Mouse (Mus musculus) midbrain, embryonic 16.5 days (tissue): ENCODE measurements around the gene Abraxas2. TPM values are rescaled to one million over a fixed set of nuclear protein-coding genes. Genes with fewer than 3 reads are reported as not detected.

ENCODE experiments used
- ATAC-seq: fragments of 200-750 bp; cut with Nextera tagmentation; 2 replicates; pipeline ENCODE4 v1.8.0; 2017; ENCODE audit warnings: moderate TSS enrichment
- H3K27ac ChIP-seq: fragments of 300-500 bp; sonication (generic); 2 replicates; pipeline ENCODE4 v1.5.1; 2014; ENCODE audit warnings: mild to moderate bottlenecking, low read length, mixed read lengths
- H3K27me3 ChIP-seq: fragments of 300-500 bp; sonication (generic); 2 replicates; pipeline ENCODE4 v1.6.1; 2014; ENCODE audit warnings: low read depth, low read length, mixed read lengths; ENCODE audit not compliant: control insufficient read depth, insufficient read depth
- H3K36me3 ChIP-seq: fragments of 300-500 bp; sonication (generic); 2 replicates; pipeline ENCODE4 v1.6.1; 2014; ENCODE audit warnings: mild to moderate bottlenecking, low read length, moderate library complexity, mixed read lengths; ENCODE audit not compliant: control insufficient read depth, insufficient read depth
- H3K4me1 ChIP-seq: fragments of 300-500 bp; sonication (generic); 2 replicates; pipeline ENCODE4 v1.6.1; 2014; ENCODE audit warnings: mild to moderate bottlenecking, low read length, mixed read lengths; ENCODE audit not compliant: control insufficient read depth, insufficient read depth
- H3K4me2 ChIP-seq: fragments of 300-500 bp; sonication (generic); 2 replicates; pipeline ENCODE4 v1.6.1; 2014; ENCODE audit warnings: mild to moderate bottlenecking, low read length, mixed read lengths
- H3K4me3 ChIP-seq: fragments of 300-500 bp; sonication (generic); 2 replicates; pipeline ENCODE4 v1.5.1; 2014; ENCODE audit warnings: low read depth, mild to moderate bottlenecking, low read length, moderate library complexity, mixed read lengths
- H3K9ac ChIP-seq: fragments of 300-500 bp; sonication (generic); 2 replicates; pipeline ENCODE4 v1.6.1; 2014; ENCODE audit warnings: low read depth, low read length, mixed read lengths
- H3K9me3 ChIP-seq: fragments of 300-500 bp; sonication (generic); replicated peaks from 2 replicates; pipeline ENCODE4 v1.6.1; 2014; ENCODE audit warnings: mild to moderate bottlenecking, low read length, mixed read lengths; ENCODE audit not compliant: control insufficient read depth, poor library complexity, severe bottlenecking
- WGBS: fragments of 180-500 bp; shearing (Covaris S2); extraction: QIAGEN DNeasy Blood & Tissue Kit; methylation state at CpG from one replicate; pipeline ENCODE4 v1.1.7; 2014; 5-methylcytosine and 5-hydroxymethylcytosine counted together
- polyA plus RNA-seq: library from polyadenylated mRNA; unstranded; fragments of >200 nt; fragmentation: Nextera tagmentation; extraction: Ambion mirVana; gene quantifications from 2 replicates; pipeline ENCODE4 v1.2.1, GENCODE M21; 2015

Gene Abraxas2
- polyA plus RNA-seq, 1 experiment from 2014 or later: 37.4 TPM

GRCm38 (mm10) chr7:132900826-132901531 lies 42.0 kb downstream of the Abraxas2 start:
- Histone ChIP-seq H3K4me1 (no peaks in the 10 kb centered on the region), H3K27ac (no peak overlapping the region), H3K4me3 (no peak overlapping the region), H3K9ac (no peak overlapping the region), H3K9me3 (no peaks in the 10 kb centered on the region), H3K4me2 (no peak overlapping the region), H3K27me3 (no peaks in the 10 kb centered on the region), H3K36me3 (no peaks in the 10 kb centered on the region)
- WGBS: 64% methylated on average over 2 of the region's 2 CpGs
- no peak for ATAC-seq

GRCm38 (mm10) chr7:132903796-132904195 lies 44.8 kb downstream of the Abraxas2 start:
- Histone ChIP-seq H3K4me3 (no peak overlapping the region), H3K27ac (no peak overlapping the region), H3K4me1 (no peaks in the 10 kb centered on the region), H3K9me3 (no peaks in the 10 kb centered on the region), H3K36me3 (no peaks in the 10 kb centered on the region), H3K4me2 (no peak overlapping the region), H3K27me3 (no peaks in the 10 kb centered on the region), H3K9ac (no peak overlapping the region)
- ATAC-seq: no peak
- WGBS: 71% methylated on average over 3 of the region's 3 CpGs

- H3K9ac ChIP-seq: no peak overlapping the region
- no peaks in the 10 kb centered on the region for H3K27me3 ChIP-seq
- 10% methylated on average over 3 of the region's 3 CpGs for WGBS
- ATAC-seq: no peak
- H3K27ac ChIP-seq: no peak overlapping the region
- H3K4me3 ChIP-seq: no peak overlapping the region
- H3K9me3 ChIP-seq: peaks cover 5% of the 10 kb centered on the region; the same call in 1 of the 2 replicates
- no peaks in the 10 kb centered on the region for H3K36me3 ChIP-seq
- no peak overlapping the region for H3K4me2 ChIP-seq
- H3K4me1 ChIP-seq: no peaks in the 10 kb centered on the region
Measured at GRCm38 (mm10) chr7:132921971-132922370, 62.9 kb downstream of the Abraxas2 start.

- no peak overlapping the region for H3K4me3 ChIP-seq
- peaks cover 3% of the 10 kb centered on the region; the same call in 1 of the 2 replicates for H3K4me1 ChIP-seq
- H3K27me3 ChIP-seq: no peaks in the 10 kb centered on the region
- no peak overlapping the region for H3K27ac ChIP-seq
- H3K4me2 ChIP-seq: no peak overlapping the region
- no peaks in the 10 kb centered on the region for H3K36me3 ChIP-seq
- H3K9ac ChIP-seq: no peak overlapping the region
- H3K9me3 ChIP-seq: no peaks in the 10 kb centered on the region
- ATAC-seq: no peak
- WGBS: 86% methylated on average over 2 of the region's 2 CpGs
Measured at GRCm38 (mm10) chr7:132925227-132925626, 66.2 kb downstream of the Abraxas2 start.

GRCm38 (mm10) chr7:132927201-132927600 lies 68.2 kb downstream of the Abraxas2 start:
- Histone ChIP-seq H3K36me3 (no peaks in the 10 kb centered on the region), H3K4me2 (no peak overlapping the region), H3K27me3 (no peaks in the 10 kb centered on the region), H3K9me3 (no peaks in the 10 kb centered on the region), H3K4me1 (peaks cover 4% of the 10 kb centered on the region), H3K27ac (no peak overlapping the region), H3K9ac (no peak overlapping the region), H3K4me3 (no peak overlapping the region)
- ATAC-seq: no peak
- 59% methylated on average over 3 of the region's 3 CpGs for WGBS

- H3K4me2 ChIP-seq: peak overlapping the region; percentile 56
- 87% methylated on average over 5 of the region's 5 CpGs for WGBS
- H3K36me3 ChIP-seq: no peaks in the 10 kb centered on the region
- no peak overlapping the region; the same call in 1 of the 2 replicates for H3K9ac ChIP-seq
- no peaks in the 10 kb centered on the region for H3K27me3 ChIP-seq
- no peak overlapping the region for H3K27ac ChIP-seq
- no peaks in the 10 kb centered on the region for H3K9me3 ChIP-seq
- no peak for ATAC-seq
- H3K4me3 ChIP-seq: peak overlapping the region; percentile 64; the same call in 1 of the 2 replicates
- H3K4me1 ChIP-seq: peaks cover 17% of the 10 kb centered on the region
Measured at GRCm38 (mm10) chr7:132930055-132930454, 71.0 kb downstream of the Abraxas2 start.

GRCm38 (mm10) chr7:132930850-132931559 lies 72.0 kb downstream of the Abraxas2 start, which contains the start of gene Zranb1:
TSS of gene Zranb1 (plus strand) at chr7:132931142.
- peak within 1 kb of the TSS; percentile 64 for H3K4me3 ChIP-seq
- H3K9ac ChIP-seq: peak within 1 kb of the TSS; percentile 83
- peak; percentile 99 for ATAC-seq
- no peaks in the 10 kb centered on the region for H3K36me3 ChIP-seq
- H3K9me3 ChIP-seq: no peaks in the 10 kb centered on the region
- H3K27me3 ChIP-seq: no peaks in the 10 kb centered on the region
- peak within 1 kb of the TSS; percentile 75 for H3K4me2 ChIP-seq
- H3K4me1 ChIP-seq: peaks cover 17% of the 10 kb centered on the region
- H3K27ac ChIP-seq: peak within 1 kb of the TSS; percentile 97
- under 1% methylated on average over 68 of the region's 93 CpGs for WGBS

- Histone ChIP-seq H3K27ac (peak overlapping the region; percentile 97), H3K4me2 (peak overlapping the region; percentile 75), H3K4me3 (peak overlapping the region; percentile 64), H3K36me3 (no peaks in the 10 kb centered on the region), H3K4me1 (peaks cover 17% of the 10 kb centered on the region), H3K9me3 (no peaks in the 10 kb centered on the region), H3K9ac (peak overlapping the region; percentile 83), H3K27me3 (no peaks in the 10 kb centered on the region)
- ATAC-seq: peak; percentile 61
- under 1% methylated on average over 46 of the region's 55 CpGs for WGBS
Measured at GRCm38 (mm10) chr7:132931560-132932351, 72.7 kb downstream of the Abraxas2 start.
